Mouse (Mus musculus) granulocyte monocyte progenitor cell, adult 5-6 weeks (primary cell): Measurements from ENCODE around the gene Eya2. TPM values are rescaled to one million over a fixed set of nuclear protein-coding genes. Genes with fewer than 3 reads are reported as not detected.

Experiments
- ATAC-seq: replicated peaks from 2 replicates; pipeline ENCODE4 v1.8.0; 2016; ENCODE audit warnings: mild to moderate bottlenecking, moderate TSS enrichment, inconsistent platforms; ENCODE audit not compliant: poor library complexity, severe bottlenecking
- total RNA-seq, 2 experiments: library from RNA; stranded (forward) in 1 of 2; stranded (reverse) in 1 of 2; fragments of 200-712, 200-1000 nt in 1 of 2; fragments of >200 nt in 1 of 2; fragmentation: Nextera tagmentation in 1 of 2; gene quantifications; 2 replicates each; pipeline ENCODE4 v1.2.3; 2014 to 2017

Eya2 gene
- total RNA-seq, 2 experiments from 2014 or later: 1.4 TPM; not detected in 1

DNA sequence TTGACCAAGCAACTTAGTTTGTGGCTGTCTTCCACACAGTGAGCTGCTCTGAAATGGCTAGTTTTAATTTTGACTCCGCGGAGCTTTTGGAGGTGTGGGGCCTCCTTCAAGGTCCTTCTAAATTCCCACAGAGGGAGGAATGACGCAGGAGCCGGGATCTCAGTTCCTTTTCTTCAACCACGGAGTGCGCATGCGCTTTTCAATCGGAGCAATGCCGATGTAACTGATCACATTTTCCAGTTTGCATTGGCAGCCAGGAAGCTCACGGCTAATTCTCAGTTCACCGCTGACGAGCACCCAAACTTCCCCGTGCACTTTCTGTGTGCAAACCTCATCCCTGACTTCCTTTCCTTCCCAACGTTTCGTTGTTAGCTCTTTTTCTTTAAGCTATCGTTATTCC is 4.1 kb upstream of the Eya2 start:
- no peak for ATAC-seq

DNA sequence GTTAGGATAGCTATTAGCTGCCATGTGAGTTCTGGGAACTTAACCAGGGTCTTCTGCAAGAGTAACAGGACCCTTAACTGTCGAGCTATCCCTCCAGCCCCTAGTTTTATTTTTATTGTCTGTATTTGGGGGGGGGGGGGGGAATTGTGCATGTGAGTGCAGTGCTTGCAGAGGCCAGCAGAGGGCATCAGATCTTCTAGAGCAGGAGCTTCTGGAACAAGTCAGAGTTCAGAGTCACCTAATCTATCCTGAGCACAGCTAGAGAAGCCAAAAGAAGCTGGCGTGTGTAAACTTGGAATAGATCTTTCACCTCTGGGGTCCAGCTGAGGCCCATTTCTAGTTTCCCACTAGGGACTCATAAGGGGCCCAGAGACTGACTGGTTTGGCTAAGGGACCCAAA is 1.1 kb upstream of the Eya2 start:
- no peak for ATAC-seq

DNA sequence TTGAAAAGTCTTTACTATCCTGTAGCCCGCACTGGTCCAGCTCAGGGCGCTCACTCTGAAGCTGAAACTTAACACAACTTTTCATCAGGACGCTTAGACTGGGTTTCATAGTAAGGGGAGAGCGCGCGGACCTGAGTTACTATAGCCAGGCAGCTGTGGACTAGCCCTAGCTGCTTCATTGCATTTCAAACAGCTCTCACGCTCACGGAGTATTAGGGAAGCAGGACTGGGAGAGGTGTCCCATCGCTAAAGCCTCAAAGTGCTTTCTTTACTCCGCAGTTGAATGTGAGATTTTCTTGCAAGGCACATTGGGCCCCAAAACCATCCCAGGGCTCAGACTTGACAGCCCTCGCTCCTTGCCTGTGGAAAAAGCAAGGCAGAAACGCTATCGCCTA is 841 bp downstream of the Eya2 start:
- ATAC-seq: no peak

DNA sequence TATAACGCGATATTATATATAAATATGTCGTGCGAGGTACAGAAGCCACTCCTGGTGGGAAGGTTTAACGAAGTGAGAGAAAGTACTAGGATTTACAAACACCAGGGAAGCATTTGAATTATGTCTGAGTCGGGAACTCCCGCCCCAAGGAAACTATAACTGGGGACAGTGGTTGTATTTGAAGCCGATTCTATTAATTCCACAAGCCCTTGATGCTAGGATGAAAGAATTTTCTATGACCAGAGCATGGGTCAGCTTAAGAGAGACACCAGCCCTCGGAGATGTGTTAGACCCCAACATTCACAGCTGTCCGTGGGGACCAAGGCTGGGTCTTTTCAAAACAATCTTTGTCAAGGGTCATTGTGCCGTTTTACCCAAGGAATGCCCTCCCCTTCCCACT is 1.3 kb downstream of the Eya2 start:
- no peak for ATAC-seq

DNA sequence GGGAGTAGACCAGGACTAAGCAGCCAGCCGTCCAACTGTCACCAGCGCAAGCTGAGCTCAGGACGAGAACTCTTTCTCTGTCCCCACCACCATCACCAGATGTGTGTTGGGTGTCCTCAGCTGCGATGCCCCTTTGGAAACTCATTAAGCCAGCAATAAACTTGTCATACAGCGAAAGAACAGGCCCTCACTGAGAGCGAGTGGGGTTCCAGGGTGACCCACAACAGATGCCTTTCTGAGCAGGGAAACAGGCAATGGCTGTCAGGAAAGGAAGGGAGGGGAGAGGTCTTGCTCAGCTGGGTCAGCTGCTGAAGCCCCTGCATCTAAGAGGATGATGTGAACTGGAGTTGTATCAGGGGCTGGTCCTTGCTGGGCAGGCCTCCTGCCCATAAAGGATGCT is 2.7 kb downstream of the Eya2 start:
- ATAC-seq: no peak

DNA sequence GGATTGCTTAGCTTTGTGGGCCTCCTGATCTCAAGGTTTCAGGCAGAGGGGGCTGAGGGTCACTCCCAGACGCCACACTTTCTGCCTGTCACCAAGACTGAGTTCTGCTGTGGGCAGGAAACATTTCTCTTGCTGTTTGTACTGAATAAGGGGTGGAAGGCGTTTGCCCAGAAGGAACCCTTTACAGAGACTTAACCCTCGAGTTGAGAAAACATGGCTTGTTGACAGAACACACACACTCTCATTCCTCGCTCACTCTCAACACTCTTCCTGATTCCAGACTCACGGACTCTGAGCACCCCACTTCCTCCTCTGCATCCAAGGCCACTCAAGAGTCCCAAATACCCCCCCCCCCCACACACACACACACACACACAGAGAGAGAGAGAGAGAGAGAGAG is 3.3 kb downstream of the Eya2 start:
- no peak for ATAC-seq

DNA sequence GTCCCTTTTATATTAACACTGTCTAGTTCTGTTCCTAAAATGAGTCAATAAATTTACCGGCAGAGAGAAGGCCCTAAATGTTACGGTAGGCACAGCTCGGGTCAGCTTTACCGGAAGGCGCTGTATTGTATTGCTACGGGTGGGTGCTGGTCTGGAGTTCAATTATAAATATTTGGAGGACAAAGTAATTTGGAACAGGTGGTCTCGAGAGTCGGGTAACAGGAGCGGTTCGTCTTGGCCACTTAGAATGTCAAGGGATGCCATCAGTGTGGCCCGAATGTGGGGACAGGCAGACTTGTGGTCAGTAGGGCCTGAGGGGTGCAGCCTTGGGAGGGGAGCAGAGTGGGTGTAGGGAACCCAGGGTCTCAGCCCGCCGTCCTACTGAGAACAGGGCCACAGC is 4.7 kb downstream of the Eya2 start:
- ATAC-seq: no peak

DNA sequence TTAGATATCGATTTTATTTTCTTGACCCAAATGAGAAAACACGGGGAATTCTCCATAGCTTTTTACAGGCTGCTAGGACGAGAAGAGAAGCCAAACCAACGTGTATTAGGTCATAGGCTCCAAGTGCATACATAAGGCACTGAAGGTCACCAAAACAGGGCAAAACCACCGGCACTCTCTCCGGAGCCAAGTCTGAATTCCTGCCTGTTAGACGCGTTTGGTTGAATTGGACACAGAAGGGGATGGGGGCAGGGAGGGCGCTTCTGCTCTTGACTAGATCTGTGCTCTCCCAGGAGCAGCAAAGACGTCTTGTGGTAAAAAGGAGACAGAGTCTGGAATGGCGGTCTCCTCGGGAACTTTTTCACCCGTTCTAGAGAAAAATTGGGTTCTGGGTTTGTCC is 6.1 kb downstream of the Eya2 start:
- no peak for ATAC-seq

DNA sequence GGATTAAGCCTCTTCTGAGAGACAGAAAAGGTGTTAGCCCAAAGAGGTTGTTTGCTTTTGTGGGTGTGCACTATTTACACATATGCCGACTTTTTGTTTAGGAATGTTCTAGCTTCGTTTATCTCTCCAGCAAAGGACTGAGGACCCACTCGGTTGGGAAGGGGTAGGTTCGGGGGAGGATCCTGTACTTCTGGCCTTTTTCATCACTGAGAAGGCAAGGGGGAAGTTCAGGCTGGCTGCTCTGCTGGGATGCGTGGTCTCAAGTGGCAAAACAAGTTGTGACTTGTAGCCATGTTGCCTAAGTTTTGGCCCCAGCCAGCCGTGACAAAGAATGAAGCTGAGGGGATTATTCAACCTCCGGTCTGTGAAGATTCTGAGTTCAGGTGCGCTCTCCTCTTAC is 6.8 kb downstream of the Eya2 start:
- no peak for ATAC-seq

DNA sequence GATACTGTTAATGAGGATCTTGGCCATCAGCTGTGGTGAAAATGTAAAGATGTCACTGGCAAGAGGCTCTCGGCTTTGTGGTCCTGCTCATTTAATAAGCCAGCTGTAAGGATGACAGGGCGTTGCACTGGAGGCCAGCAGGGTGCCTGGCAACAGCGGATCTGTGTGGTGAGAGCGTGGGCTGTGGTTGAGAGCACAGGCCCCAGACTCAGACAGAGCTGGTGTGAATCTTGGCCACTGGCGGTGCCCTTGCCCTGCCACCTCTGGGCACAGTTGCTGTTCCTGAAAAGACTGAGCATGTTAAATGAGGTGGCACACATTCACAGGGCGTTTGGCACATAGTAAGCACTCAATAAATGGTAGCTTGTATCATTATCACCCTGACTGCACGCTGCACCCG is 8.9 kb downstream of the Eya2 start:
- ATAC-seq: no peak

DNA sequence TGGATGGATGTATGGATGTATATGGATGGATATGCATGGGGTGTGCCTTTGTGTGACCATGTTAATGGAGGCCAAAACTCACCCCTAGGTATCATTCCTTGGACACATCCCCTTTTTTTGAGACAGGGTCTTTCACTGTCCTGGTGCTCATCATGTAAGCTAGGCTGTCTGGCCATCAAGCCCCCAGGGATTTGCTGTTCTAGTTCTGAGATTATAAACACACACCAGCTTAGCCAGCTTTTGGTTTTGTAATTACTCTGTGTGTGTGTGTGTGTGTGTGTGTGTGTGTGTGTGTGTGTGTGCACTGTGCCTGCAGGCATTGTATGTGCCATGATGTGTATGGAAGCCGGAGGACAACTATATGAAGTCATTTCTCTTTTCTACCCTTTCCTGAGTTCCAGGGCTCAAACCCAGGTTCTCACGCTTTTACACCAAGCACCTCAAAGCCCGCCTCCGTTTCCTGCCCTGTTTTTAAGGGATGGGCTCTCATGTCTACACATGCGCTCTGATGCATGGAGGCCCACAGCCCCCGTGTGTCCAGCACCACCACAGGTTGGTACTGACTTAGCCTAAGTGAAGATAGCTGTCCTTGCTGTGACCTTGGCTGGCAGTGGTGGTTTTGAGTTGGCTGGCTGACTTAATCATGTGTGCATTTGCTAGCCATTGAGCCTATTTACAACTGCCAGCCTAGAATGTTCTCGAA is 16.9 kb downstream of the Eya2 start:
- ATAC-seq: no peak

DNA sequence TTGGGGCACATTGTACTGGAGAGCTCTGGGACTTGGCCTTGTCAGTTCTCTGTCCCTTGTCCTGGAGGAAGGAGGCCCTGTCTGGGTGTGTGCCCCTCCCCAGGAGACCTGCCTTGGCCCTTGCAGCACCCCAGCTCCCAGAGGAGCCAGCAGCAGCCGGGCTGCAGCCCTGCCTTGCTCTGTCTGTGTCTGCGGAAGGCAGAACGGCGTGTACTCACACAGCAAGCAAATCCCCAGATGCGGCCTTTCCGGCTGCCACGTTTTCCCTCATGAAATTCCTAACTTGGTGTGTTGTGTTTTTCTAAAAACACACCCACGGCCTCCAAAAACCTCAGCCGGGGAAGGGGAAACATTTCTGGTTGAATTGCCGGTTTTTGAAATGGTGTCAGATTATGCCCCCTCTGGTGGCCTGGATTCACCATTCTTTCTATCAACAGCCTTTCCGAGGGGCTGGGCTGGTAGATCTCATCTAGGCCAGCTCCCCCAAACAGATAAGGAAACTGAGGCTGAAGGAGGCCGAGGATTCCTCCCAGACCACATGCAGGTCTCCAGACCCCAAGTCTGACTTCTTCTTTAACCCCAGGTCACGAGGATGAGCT is 19.0 kb downstream of the Eya2 start:
- no peak for ATAC-seq

DNA sequence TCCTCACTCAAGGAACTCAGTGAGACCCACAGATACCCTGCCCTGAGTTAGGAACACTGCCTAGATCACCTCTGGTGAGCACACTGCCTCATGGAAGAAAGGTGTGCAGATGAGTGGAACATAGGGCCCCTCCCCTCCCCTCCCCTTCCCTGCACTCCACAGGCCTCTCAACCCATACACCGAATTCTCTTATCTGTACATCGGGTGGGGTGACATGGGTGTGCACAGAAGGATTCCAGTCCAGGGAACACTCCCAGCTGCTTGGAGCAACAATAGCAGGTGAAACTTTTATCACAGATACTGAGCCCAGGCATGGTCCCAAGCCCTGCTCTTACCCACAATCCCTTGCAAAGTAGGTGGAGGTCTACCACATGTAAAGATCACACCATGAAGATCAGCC is 26.7 kb downstream of the Eya2 start:
- no peak for ATAC-seq

DNA sequence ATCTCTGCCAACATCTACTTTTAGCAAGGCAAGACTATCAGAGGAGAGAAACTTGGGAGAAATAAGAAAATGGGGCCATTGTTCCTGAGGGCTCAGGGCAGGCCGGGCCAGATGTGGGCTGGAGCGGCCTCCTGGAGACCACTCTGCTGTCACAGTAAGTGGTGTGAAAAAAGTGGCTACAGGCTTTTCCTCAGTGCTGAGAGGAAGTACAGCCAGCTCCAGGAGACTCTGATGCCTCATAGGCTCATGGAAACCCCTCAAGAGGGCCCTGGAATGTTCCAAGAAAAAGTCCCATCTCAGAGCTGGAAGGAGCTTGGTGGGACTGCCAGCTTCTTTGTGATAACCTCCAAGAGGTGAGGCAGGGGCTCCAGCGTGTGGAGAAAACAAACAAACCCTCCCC is 27.8 kb downstream of the Eya2 start:
- ATAC-seq: no peak

DNA sequence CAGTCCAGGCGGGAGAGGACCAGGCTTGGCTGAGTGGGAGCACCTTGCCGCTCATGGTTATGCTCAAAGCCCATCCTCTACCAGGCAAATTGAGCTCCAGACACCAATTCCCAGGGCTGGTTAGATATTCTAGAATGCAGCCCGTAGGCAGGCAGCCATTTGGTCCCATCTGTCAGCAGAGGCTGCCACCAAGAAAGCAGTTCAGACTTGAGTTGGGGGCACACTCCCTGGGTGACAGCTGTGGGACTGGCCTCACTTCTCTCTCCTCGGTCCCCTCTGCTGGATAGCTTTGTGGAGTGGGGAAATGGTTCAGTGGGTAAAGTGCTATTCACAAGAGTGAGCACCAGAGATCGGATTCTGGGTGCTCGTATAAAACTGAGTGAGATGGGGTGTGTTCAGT is 32.0 kb downstream of the Eya2 start:
- ATAC-seq: no peak

DNA sequence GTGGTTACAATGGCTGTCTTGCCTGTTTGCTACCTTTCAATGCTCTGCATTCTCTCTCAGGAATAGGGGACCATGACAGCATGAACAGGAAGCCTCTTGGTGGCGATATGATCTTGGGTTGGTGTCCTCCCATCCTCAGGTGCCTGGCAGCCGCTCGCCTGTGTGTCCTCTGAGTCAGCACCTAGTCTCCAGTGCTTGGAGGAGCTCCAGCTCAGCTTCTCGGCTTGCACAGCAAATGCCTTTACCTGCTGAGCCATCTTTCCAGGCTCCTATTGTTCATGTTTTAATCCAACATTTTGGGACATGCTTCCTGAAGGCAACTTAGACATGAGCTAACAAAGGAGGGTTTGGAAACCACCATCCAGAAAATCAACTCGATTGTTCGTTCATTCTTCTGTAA is 33.1 kb downstream of the Eya2 start:
- no peak for ATAC-seq

DNA sequence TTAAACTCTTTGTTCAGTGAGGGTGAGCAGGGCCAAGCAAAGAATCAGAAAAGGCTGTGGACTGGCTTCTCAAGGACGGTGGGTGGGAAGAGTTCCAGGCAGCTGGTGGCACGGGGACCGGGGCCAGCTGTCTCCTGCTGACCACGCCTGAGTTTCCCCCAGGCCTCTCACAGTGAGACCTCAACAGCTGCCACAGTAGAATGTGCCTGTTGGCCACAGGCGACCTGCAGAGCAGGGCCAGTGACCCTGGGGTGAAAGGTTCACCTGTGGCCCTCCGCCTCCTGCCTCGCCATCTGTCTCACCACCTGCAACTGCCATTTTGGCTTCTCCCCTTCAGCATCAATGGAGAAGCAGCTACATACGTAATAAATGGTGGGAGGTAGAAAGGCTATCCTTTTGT is 35.1 kb downstream of the Eya2 start:
- ATAC-seq: no peak

DNA sequence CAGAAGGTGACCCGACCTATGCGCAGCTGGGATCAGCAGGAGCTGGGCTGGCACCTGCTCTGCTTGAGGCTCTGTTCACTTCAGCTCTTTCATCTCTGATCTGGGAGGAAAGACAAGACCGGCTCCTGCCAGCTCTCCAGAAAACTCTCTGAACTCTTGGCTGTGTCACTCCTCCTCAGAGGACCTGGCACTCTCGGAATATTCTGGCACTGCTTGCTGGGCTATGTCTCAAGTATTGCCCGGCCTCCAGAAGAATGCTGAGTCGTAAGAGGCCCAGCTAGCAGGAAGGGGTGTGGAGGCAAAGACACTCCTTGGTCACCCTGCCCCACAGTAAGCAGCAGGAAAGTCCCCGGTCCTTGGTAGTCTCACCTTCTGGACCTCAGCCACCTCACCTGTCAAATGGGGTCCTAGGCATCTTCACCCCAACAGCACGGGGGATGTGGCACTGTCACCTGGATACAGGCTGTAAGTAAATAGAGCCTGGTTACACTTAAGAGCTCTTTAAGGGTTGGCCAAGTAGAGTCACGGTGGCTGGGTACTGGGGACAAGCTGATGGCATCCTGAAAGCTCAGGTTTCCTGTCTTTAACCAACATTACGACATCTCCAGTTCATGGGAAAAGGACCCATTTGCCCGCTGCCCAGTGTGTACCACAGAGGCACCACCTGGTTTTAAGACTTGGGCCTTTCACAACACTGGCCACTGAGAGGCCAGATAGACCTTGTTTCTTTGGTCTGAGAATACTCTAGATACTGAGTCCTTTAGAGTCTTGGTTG is 38.4 kb downstream of the Eya2 start:
- ATAC-seq: peak; percentile 26

DNA sequence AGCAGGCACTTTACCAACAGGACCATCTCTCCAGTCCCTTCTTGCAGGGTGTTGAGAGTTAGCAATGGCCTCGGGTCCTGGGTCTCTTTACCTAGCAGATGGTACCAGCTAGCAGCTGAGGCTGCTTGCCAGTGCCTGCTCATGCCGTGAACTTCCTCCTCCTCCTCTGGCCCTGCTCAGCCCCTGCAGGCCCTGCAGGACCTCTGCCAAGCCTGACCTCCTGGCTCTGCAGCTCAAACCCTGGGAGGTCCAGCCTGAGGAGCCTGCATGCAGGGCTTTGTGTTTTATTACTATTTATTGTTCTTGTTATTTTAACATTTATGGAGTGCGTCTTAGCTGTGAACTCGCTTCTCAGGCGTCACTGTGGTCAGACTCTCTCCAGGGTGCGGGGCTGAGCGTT is 39.6 kb downstream of the Eya2 start:
- ATAC-seq: no peak

DNA sequence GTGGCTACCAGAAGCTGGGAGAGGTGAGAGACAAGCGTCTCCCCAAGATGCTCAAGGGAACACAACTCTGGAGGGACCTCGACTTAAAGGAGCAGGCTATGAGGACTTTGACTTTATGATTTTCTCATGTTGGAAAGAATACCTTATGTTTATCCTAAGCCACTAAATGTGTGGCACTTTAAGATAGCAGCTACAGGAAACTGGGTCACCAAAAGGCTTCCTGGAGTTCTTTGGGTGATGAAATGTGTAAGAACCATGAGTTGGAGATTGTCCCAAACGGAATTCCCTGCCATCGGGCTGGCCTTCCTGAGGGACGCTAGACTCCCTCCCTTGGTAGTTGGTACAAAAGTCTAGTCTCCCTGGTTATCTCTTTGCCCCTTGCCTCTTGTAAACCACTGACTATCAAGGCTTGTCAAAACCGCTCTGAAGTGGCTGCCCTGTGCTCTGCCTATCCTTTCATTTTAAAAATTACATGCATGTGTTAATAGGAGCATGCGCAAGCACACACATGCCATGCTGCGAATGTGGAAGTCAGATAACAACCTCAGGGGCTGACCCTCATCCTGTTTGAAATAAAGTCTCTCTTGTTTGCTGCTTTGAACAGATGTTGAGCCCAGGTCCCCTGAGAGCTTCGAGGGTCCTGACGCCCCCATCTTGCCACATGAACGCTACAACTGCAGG is 44.4 kb downstream of the Eya2 start:
- ATAC-seq: peak; percentile 55

DNA sequence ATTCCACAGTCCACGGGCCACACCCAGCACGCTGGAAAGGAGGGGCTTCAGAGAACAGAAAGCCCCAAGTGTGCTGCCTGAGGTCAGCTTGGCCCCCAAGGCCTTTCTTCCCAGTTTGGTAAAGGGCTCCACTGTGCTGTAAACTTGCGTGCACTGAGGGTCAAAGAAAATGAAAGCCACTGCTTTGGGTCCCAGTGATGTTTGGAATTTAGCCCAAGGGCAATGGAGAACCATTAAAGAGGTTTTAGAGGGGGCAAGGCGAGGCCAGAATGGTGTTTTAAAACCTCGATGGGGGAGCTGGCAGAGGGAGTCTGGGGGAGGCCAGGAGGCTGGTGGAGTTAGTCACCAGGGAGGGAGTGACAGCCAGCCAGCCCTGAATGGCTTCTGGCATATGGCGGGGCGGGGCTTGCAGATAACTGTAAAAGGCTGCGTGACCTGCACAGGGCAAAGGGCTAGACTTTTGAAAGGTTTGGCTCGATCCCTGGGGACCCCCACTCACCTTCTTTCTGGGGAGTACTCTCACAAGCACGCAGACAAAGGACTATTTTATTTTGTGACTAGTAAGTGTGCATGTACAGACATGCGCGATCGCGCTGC is 47.2 kb downstream of the Eya2 start:
- no peak for ATAC-seq
